8 mouse cellular contexts compared by ENCODE assay signal in the genomic region with DNA sequence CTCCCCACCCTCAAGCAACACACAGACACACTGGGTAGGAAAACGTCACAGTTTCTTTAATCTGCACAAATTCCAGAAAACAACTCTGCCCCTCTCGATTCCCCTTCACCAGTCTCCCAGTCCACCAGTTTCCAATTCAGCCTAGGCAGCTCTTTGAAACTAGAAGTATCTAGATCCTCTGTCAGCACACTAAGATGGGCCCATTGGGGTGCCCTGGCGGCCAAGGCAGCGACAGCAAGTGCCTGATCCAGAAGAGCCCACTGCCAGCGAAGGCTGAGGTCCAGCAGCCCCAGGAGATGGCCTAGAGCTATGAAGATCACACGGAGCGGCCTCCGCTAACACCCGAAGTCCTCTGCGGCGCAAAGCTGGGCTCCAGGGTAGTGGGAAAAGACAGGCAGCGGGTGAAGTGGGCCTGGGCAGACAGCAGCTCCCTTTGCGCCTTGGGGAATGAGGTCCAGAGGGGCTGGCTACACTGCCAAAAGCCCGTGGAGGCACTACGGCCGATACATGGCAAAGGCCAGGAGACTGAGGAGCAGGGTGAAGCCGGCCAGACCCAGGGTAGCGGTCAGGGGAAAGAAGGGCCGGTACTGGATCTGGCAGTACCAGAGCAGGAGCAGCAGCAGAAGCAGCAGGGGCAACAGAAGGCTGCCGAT. TPM values are rescaled to one million over a fixed set of nuclear protein-coding genes. Genes with fewer than 3 reads are reported as not detected.
A peak's percentile ranks its signal among the peaks of the same experiment; 100 is the strongest.
DNase-seq lines count a peak whose midpoint lies in the region; ATAC-seq and TF ChIP-seq lines count a peak whose summit lies in the region.

No protein-coding gene starts in this region.

- no peak for ATAC-seq in cerebellum, adult (ENCODE audit: insufficient number of reproducible peaks, low FRiP score, low TSS enrichment)
- ATAC-seq in hindbrain, postnatal 0 days = peak; percentile 2; the same call in 1 of the 2 replicates
- ATAC-seq in neural tube, embryonic 13.5 days (ENCODE audit: low read depth) = 0 out of 2 replicates have a peak, but pooled peaks have one; percentile 4

- H3K4me2 ChIP-seq in hindbrain, postnatal 0 days (ENCODE audit: low read depth, low read length) = peak overlapping the region; percentile 95
- H3K4me2 ChIP-seq in neural tube, embryonic 13.5 days = peak overlapping the region; percentile 97

- peak overlapping the region; percentile 99 for H3K27ac ChIP-seq in hindbrain, postnatal 0 days
- peak overlapping the region; percentile 89 for H3K27ac ChIP-seq in neural tube, embryonic 13.5 days (replicated peaks)

- H3K9ac ChIP-seq in hindbrain, postnatal 0 days (replicated peaks; ENCODE audit: low read length) = peak overlapping the region; percentile 95; the same call in 1 of the 2 replicates
- H3K9ac ChIP-seq in neural tube, embryonic 13.5 days = peak overlapping the region; percentile 92

- peaks cover 10% of the 10 kb centered on the region for H3K4me1 ChIP-seq in hindbrain, postnatal 0 days (ENCODE audit: insufficient read depth, low read length)
- peaks cover 38% of the 10 kb centered on the region for H3K4me1 ChIP-seq in neural tube, embryonic 13.5 days (replicated peaks)

- peak overlapping the region; percentile 71 for H3K4me3 ChIP-seq in hindbrain, postnatal 0 days (ENCODE audit: low read length)
- peak overlapping the region; percentile 86 for H3K4me3 ChIP-seq in neural tube, embryonic 13.5 days

- no peaks in the 10 kb centered on the region for H3K9me3 ChIP-seq in hindbrain, postnatal 0 days (ENCODE audit: low read length)
- no peaks in the 10 kb centered on the region for H3K9me3 ChIP-seq in neural tube, embryonic 13.5 days

- TF ChIP-seq CTCF in hindbrain, postnatal 0 days (IDR thresholded peaks at IDR 0.05; ENCODE audit: low read depth) = peak; percentile 48

- DNase-seq in cerebellum, adult 11-12 months = peak; percentile 70
- peak; percentile 42 for DNase-seq in retina, embryonic 14.5 days (ENCODE audit: low spot score)
- no peak for DNase-seq in retina, postnatal 1 day
- DNase-seq in hindbrain, postnatal 0 days (ENCODE audit: low spot score) = peak; percentile 31
- no peak for DNase-seq in layer of hippocampus, adult 11-12 months (ENCODE audit: low spot score)
- no peak for DNase-seq in urinary bladder, postnatal 36 days (ENCODE audit: low spot score in 2 of 2)

- H3K27me3 ChIP-seq in hindbrain, postnatal 0 days (ENCODE audit: insufficient read depth, low read length) = no peaks in the 10 kb centered on the region
- no peaks in the 10 kb centered on the region for H3K27me3 ChIP-seq in neural tube, embryonic 13.5 days

- peaks cover 13% of the 10 kb centered on the region for H3K36me3 ChIP-seq in hindbrain, postnatal 0 days (ENCODE audit: insufficient read depth, low read length)
- peaks cover 33% of the 10 kb centered on the region for H3K36me3 ChIP-seq in neural tube, embryonic 13.5 days

- WGBS in hindbrain, postnatal 0 days = 55% methylated on average over 20 of the region's 20 CpGs
- 57% methylated on average over 20 of the region's 20 CpGs for WGBS in neural tube, embryonic 13.5 days

RNA-seq across cellular contexts. Expression of gene Fastk, which starts 0.5 kb away (rescaled TPM):
- 200 and 203 TPM in 2 replicates for total RNA-seq in hindbrain, postnatal 0 days (2014; rRNA removed)
- 99.2 and 101 TPM in 2 replicates for polyA plus RNA-seq in hindbrain, postnatal 0 days (2015; fragmentation: Nextera tagmentation; extraction: Ambion mirVana)
- polyA plus RNA-seq in neural tube, embryonic 13.5 days (2015; fragmentation: Nextera tagmentation; extraction: Ambion mirVana) = 89.4 and 102 TPM in 2 replicates

RNA-seq across cellular contexts. Expression of gene Tmub1, which starts 2.1 kb away (rescaled TPM):
- 74.6 and 78.4 TPM in 2 replicates for total RNA-seq in hindbrain, postnatal 0 days (2014; rRNA removed)
- 50.0 and 51.2 TPM in 2 replicates for polyA plus RNA-seq in hindbrain, postnatal 0 days (2015; fragmentation: Nextera tagmentation; extraction: Ambion mirVana)
- 51.2 TPM in 2 replicates for polyA plus RNA-seq in neural tube, embryonic 13.5 days (2015; fragmentation: Nextera tagmentation; extraction: Ambion mirVana)

RNA-seq across cellular contexts. Expression of gene Agap3, which starts 6.4 kb away (rescaled TPM):
- total RNA-seq in hindbrain, postnatal 0 days (2014; rRNA removed) = 277 and 287 TPM in 2 replicates
- 112 and 121 TPM in 2 replicates for polyA plus RNA-seq in hindbrain, postnatal 0 days (2015; fragmentation: Nextera tagmentation; extraction: Ambion mirVana)
- polyA plus RNA-seq in neural tube, embryonic 13.5 days (2015; fragmentation: Nextera tagmentation; extraction: Ambion mirVana) = 64.6 and 80.9 TPM in 2 replicates

RNA-seq across cellular contexts. Expression of gene Slc4a2, which starts 21.9 kb away (rescaled TPM):
- 41.5 and 44.4 TPM in 2 replicates for total RNA-seq in hindbrain, postnatal 0 days (2014; rRNA removed)
- polyA plus RNA-seq in hindbrain, postnatal 0 days (2015; fragmentation: Nextera tagmentation; extraction: Ambion mirVana) = 17.1 and 17.8 TPM in 2 replicates
- 18.5 and 24.6 TPM in 2 replicates for polyA plus RNA-seq in neural tube, embryonic 13.5 days (2015; fragmentation: Nextera tagmentation; extraction: Ambion mirVana)

RNA-seq across cellular contexts. Expression of gene Cdk5, which starts 22.2 kb away (rescaled TPM):
- total RNA-seq in hindbrain, postnatal 0 days (2014; rRNA removed) = 81.0 and 87.7 TPM in 2 replicates
- polyA plus RNA-seq in hindbrain, postnatal 0 days (2015; fragmentation: Nextera tagmentation; extraction: Ambion mirVana) = 151 and 158 TPM in 2 replicates
- polyA plus RNA-seq in neural tube, embryonic 13.5 days (2015; fragmentation: Nextera tagmentation; extraction: Ambion mirVana) = 93.2 and 102 TPM in 2 replicates

Comparison
In these comparisons a context has a peak if more than half of its experiments do, and no peak if none do; other contexts are left out.
1. DNase-seq: peak in cerebellum, adult 11-12 months (single experiment), retina, embryonic 14.5 days (single experiment) and hindbrain, postnatal 0 days (single experiment); none in retina, postnatal 1 day (single experiment), layer of hippocampus, adult 11-12 months (single experiment) and urinary bladder, postnatal 36 days (0 of 2).